Mouse (Mus musculus): ENCODE measurements around the gene Ptpn3. TPM values are rescaled to one million over a fixed set of nuclear protein-coding genes. Genes with fewer than 3 reads are reported as not detected.
A peak's percentile ranks its signal among the peaks of the same experiment; 100 is the strongest.

The Ptpn3 gene
- total and polyA plus RNA-seq, 3 experiments = 4.7 to 8.4 TPM; not detected in 1

DNA sequence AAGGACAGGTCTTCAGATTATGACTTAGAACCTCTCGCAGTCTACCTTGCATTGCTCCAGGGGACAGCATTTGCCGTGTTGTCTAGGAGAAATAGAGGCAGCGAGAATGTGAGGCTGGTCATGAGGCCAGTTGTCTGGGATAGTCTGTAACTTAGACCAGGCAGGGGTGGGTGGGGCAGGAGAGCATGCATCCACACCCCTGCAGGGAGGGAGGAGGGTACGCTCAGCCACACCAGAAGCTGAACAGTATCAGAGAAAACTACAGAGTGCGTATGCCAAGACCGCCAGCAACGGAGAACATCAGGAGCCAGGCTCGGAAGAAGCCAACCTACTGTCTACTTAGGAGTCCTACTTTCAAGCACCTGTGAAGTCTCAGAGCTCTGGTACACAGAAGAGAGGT is 116.2 kb downstream of the Ptpn3 start:
- Histone ChIP-seq H3K27ac (ENCODE audit: control insufficient read depth, low read depth, low read length) (no peak overlapping the region), H3K79me2 (ENCODE audit: control insufficient read depth, insufficient read depth, low read length, poor library complexity) (no peaks in the 10 kb centered on the region), H3K9me3 (replicated peaks; ENCODE audit: insufficient read depth, low read length) (no peaks in the 10 kb centered on the region), H3K4me3 (ENCODE audit: control insufficient read depth in 1 of 2, insufficient read depth in 1 of 2, low read depth in 2 of 2, low read length in 2 of 2) (no peak overlapping the region), H3K4me1 (ENCODE audit: control insufficient read depth in 1 of 2, insufficient read depth in 2 of 2, low read length in 2 of 2) (no peaks in the 10 kb centered on the region), H3K9ac (ENCODE audit: control insufficient read depth, low read depth, low read length, poor library complexity, severe bottlenecking) (no peak overlapping the region), H3K36me3 (ENCODE audit: control insufficient read depth in 1 of 2, insufficient read depth in 2 of 2, low read length in 2 of 2) (no peaks in the 10 kb centered on the region), H3K27me3 (ENCODE audit: control insufficient read depth in 1 of 2, insufficient read depth in 2 of 2, low read length in 2 of 2) (no peaks in the 10 kb centered on the region; a peak in 1 of 4 replicates)
- no peak for TF ChIP-seq RCOR1 (IDR thresholded peaks at IDR 0.05; ENCODE audit: low read depth, low read length)
- no peak for TF ChIP-seq USF1 (IDR thresholded peaks at IDR 0.05; ENCODE audit: low read depth, low read length)
- no peak for TF ChIP-seq ZMIZ1 (IDR thresholded peaks at IDR 0.05; ENCODE audit: low read depth, low read length)
- no peak for TF ChIP-seq GATA1 (IDR thresholded peaks at IDR 0.05; ENCODE audit: low read depth, low read length)
- TF ChIP-seq ZC3H11A (IDR thresholded peaks at IDR 0.05; ENCODE audit: low read depth, low read length) = no peak
- no peak for TF ChIP-seq CTCF (IDR thresholded peaks at IDR 0.05 in 2 of 3, conservative IDR thresholded peaks at IDR 0.05 in 1 of 3; ENCODE audit: control insufficient read depth in 1 of 3, insufficient read depth in 1 of 3, low read depth in 2 of 3, low read length in 3 of 3, poor library complexity in 1 of 3, severe bottlenecking in 1 of 3)
- TF ChIP-seq ZKSCAN1 (IDR thresholded peaks at IDR 0.05; ENCODE audit: low read depth, low read length) = no peak
- DNase-seq (ENCODE audit: low read depth, low spot score) = no peak

DNA sequence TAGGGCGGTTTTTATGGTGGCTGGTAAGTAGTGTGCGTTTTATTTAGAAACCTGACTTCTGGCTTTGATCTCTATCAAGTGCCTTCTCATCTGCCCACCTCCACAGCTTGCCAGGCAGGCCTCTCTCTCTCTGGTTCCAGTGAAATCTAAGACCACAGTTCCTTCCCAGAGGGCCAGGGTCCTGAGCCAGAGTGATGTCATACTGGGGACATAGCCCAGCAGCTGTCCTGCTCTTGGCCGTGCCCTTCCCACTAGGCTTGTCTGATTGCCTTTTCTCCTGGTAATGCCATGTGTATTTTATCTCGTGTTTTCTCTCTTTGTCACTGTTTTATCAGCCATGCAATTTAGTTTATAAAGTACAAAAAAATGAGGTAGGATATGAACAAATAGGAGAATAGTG is 118.1 kb downstream of the Ptpn3 start:
- no peak for DNase-seq (ENCODE audit: low read depth, low spot score)
- Histone ChIP-seq H3K36me3 (ENCODE audit: control insufficient read depth in 1 of 2, insufficient read depth in 2 of 2, low read length in 2 of 2) (no peaks in the 10 kb centered on the region), H3K27ac (ENCODE audit: control insufficient read depth, low read depth, low read length) (no peak overlapping the region), H3K4me3 (ENCODE audit: control insufficient read depth in 1 of 2, insufficient read depth in 1 of 2, low read depth in 2 of 2, low read length in 2 of 2) (no peak overlapping the region), H3K27me3 (ENCODE audit: control insufficient read depth in 1 of 2, insufficient read depth in 2 of 2, low read length in 2 of 2) (no peaks in the 10 kb centered on the region; a peak in 1 of 4 replicates), H3K4me1 (ENCODE audit: control insufficient read depth in 1 of 2, insufficient read depth in 2 of 2, low read length in 2 of 2) (no peaks in the 10 kb centered on the region), H3K9me3 (replicated peaks; ENCODE audit: insufficient read depth, low read length) (no peaks in the 10 kb centered on the region), H3K79me2 (ENCODE audit: control insufficient read depth, insufficient read depth, low read length, poor library complexity) (no peaks in the 10 kb centered on the region), H3K9ac (ENCODE audit: control insufficient read depth, low read depth, low read length, poor library complexity, severe bottlenecking) (no peak overlapping the region)
- TF ChIP-seq GATA1 (IDR thresholded peaks at IDR 0.05; ENCODE audit: low read depth, low read length) (no peak), RCOR1 (IDR thresholded peaks at IDR 0.05; ENCODE audit: low read depth, low read length) (no peak), CHD1 (IDR thresholded peaks at IDR 0.05; ENCODE audit: low read depth, low read length) (no peak), MXI1 (IDR thresholded peaks at IDR 0.05; ENCODE audit: low read depth, low read length) (no peak), USF1 (IDR thresholded peaks at IDR 0.05; ENCODE audit: low read depth, low read length) (no peak), HCFC1 (IDR thresholded peaks at IDR 0.05; ENCODE audit: low read depth, low read length) (no peak), RAD21 (IDR thresholded peaks at IDR 0.05; ENCODE audit: low read depth, low read length) (no peak), E2F4 (IDR thresholded peaks at IDR 0.05; ENCODE audit: borderline replicate concordance, low read depth, low read length) (no peak)

DNA sequence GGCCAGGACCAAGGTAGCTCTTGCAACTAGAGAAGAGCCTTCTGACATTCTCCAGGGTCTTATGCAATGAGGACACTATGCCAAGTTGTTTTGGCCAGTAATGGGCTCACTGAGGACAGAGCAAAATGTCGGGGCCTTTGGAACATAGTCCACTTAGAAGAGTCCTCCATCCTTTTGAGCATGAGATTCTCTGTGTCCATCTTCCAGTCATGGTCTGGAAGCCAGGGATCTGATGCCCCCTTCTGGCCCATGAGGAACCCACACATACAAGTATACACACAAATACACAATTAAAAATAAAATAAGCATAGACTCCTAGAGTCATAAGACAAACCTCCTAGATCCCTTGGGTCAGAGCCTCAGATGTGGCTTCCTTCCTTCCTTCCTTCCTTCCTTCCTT is 120.1 kb downstream of the Ptpn3 start:
- Histone ChIP-seq H3K27me3 (ENCODE audit: control insufficient read depth in 1 of 2, insufficient read depth in 2 of 2, low read length in 2 of 2) (peaks cover 0 to 1% of the 10 kb centered on the region in 2 experiments; a peak in 1 of 4 replicates), H3K4me3 (ENCODE audit: control insufficient read depth in 1 of 2, insufficient read depth in 1 of 2, low read depth in 2 of 2, low read length in 2 of 2) (no peak overlapping the region), H3K4me1 (ENCODE audit: control insufficient read depth in 1 of 2, insufficient read depth in 2 of 2, low read length in 2 of 2) (no peaks in the 10 kb centered on the region), H3K79me2 (ENCODE audit: control insufficient read depth, insufficient read depth, low read length, poor library complexity) (no peaks in the 10 kb centered on the region), H3K36me3 (ENCODE audit: control insufficient read depth in 1 of 2, insufficient read depth in 2 of 2, low read length in 2 of 2) (no peaks in the 10 kb centered on the region), H3K9me3 (replicated peaks; ENCODE audit: insufficient read depth, low read length) (no peaks in the 10 kb centered on the region), H3K27ac (ENCODE audit: control insufficient read depth, low read depth, low read length) (no peak overlapping the region), H3K9ac (ENCODE audit: control insufficient read depth, low read depth, low read length, poor library complexity, severe bottlenecking) (no peak overlapping the region)
- peak; percentile 35 for DNase-seq (ENCODE audit: low read depth, low spot score)
- TF ChIP-seq TBP (IDR thresholded peaks at IDR 0.05; ENCODE audit: low read depth, low read length) = no peak
- peak; percentile 58 for TF ChIP-seq ZC3H11A (IDR thresholded peaks at IDR 0.05; ENCODE audit: low read depth, low read length)
- TF ChIP-seq TCF12 (IDR thresholded peaks at IDR 0.05; ENCODE audit: low read depth, low read length) = no peak
- TF ChIP-seq CTCF (IDR thresholded peaks at IDR 0.05 in 2 of 3, conservative IDR thresholded peaks at IDR 0.05 in 1 of 3; ENCODE audit: control insufficient read depth in 1 of 3, insufficient read depth in 1 of 3, low read depth in 2 of 3, low read length in 3 of 3, poor library complexity in 1 of 3, severe bottlenecking in 1 of 3) = peak; percentile 34 to 65 (median 50)
- peak; percentile 66 for TF ChIP-seq RAD21 (IDR thresholded peaks at IDR 0.05; ENCODE audit: low read depth, low read length)
- TF ChIP-seq SMC3 (IDR thresholded peaks at IDR 0.05; ENCODE audit: low read depth, low read length) = peak; percentile 70
